Mouse (Mus musculus): ENCODE measurements at regions not wholly inside any gene's neighbourhood (a gene's known extent, or its start where the extent isn't known, plus 50 kb on each side); places are given as distances from the start of the nearest gene placed in this dataset.

GRCm38 (mm10) chr8:4934551-4934950 lies 155.2 kb upstream of the Shcbp1 start:
- no peak for DNase-seq (ENCODE audit: low read depth, low spot score)

GRCm38 (mm10) chr8:4934035-4934434 lies 154.7 kb upstream of the Shcbp1 start:
- no peak for DNase-seq (ENCODE audit: low read depth, low spot score)

DNA sequence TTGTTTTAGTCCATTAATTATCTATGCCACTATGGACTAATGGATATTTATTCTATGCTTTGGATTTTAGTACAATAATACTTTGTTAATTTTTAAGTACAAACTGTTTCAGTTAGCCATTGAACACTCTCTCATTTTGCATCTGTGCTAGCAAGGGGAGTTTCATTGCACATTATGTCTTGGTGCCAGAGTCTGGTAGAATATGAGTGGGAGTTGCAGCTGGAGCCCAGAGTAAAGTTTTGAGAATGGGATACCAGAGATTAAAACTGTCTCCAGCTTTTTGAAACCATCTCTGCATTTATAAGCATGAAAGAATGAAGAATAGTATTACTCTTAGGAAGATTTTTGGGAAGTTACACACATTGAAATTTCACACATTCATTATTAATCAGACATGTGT lies 137.1 kb upstream of the Shcbp1 start:
- no peak for DNase-seq (ENCODE audit: low read depth, low spot score)

DNA sequence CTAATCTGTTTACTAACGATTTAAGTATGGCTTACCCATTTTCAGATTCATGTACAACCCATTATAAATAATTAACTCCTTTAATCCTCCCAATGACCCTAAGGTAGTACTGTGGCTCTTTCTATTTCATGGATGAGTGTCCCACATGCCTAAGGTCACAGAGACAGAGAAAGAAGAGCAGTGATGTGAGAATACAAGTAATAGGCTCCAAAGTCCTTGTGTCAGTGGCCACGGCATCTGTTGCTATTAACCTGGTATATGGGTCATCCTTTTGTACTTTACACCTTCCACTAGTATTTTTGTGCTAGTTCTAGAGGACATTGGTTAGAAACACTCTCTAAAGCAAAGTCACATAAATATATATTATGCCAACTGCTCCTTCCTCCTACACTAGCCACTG lies 115.7 kb upstream of the Shcbp1 start:
- no peak for DNase-seq (ENCODE audit: low read depth, low spot score)

DNA sequence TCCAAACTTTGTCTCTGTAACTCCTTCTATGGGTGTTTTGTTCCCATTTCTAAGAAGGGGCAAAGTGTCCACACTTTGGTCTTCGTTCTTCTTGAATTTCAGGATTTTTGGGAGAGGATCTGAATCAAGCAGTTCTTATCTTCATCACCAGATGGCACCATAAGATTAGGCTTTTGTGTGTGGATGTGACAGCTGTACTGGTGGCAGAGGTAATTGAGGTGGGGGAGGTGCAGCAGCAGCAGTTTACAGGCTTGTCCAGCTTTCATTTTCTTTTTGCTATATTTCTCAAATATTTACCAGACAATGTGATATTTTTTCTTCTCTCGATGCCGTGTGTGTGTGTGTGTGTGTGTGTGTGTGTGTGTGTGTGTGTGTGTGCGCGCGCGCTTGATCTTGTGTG lies 89.4 kb upstream of the Shcbp1 start:
- DNase-seq (ENCODE audit: low read depth, low spot score), result peak; percentile 63

- DNase-seq (ENCODE audit: low read depth, low spot score), result no peak
These were observed 59.7 kb upstream of the Shcbp1 start for GRCm38 (mm10) chr8:4839087-4839486.

DNA sequence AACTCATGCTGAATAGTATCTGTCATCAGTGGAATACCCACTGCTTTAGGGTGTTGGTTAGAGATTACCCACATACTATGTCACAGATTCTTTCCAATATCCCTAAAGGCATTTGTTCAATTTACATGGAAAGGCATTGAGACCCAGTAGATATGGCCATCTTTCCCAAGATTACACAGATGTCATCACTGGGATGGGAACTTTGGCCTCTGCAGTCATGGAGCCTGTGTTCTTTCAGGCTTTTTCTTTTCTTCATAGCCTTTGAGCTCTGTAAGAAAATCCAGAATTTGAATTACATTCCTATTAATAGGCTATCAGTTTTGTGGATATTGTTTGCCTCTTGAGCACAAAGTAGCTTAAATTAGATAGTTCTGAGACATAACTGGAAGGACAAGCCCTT lies 59.2 kb upstream of the Shcbp1 start:
- no peak for DNase-seq (ENCODE audit: low read depth, low spot score)

- no peak for DNase-seq (ENCODE audit: low read depth, low spot score)
These were observed 58.4 kb upstream of the Shcbp1 start for GRCm38 (mm10) chr8:4837719-4838118.

DNA sequence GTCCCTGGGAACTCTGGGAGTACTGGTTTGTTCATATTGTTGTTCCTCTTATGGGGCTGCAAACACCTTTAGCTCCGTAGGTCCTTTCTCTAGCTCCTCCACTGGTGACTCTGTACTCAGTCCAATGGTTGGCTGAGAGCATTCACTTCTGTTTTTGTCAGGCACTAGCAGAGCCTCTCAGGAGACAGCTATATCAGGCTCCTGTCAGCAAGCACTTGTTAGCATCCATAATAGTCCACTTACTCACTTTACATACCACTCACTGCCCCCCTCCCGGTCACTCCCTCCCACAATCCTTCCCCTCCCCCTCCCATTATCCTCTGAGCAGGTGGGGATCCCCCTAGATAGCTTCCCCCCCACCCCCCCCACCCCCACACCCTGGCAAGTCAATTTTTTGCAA lies 57.3 kb upstream of the Shcbp1 start:
- no peak for DNase-seq (ENCODE audit: low read depth, low spot score)

Data from brain, embryonic 18.5 days (tissue).